Mouse (Mus musculus) natural killer cell, adult 2 months (primary cell): ENCODE results near the gene Clmn.

ENCODE experiments used
- DNase-seq, 2 experiments: peaks; one replicate each; pipeline ENCODE4 v3.0.0; 2022; ENCODE audit warnings: low spot score in 2 of 2

The Clmn gene

DNA sequence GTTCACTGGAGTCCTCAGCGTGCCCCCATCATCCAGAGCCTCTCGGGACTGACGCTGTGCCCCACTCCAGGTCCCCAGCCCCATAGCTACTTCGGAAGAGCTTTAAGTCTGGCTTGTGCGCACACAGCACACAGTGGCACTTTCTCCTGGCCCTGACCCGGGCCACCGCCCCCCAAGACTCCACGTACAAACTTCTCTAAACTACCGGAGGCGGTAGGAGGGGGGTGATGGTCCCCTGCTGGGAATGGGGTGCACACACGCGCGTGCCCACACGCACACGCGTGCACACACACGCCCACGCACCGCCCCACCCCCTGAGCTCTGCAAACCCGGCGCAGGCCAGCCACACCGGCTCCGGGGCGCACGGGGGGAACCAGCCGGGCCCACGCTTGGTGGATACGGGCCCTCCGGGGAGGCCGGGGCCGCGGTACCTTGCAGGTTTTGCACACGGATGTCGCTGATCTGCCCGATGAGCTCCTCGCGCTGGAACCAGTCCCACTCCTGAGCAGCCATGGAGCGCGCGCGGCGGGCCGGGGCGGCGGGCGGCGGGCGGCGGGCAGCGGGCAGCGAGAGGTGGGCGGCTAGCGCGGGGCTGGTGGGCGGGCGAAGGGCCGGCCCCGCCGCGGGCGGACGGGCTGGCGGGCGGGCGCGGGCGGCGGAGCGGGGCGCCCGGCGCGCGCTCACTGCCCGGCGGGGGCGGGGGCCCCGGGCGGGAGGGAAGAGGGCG, at the start of gene Clmn:
Gene Clmn, minus strand, starts transcription at position 638 of the 727 bp plus-strand sequence.
- DNase-seq: no peak

DNA sequence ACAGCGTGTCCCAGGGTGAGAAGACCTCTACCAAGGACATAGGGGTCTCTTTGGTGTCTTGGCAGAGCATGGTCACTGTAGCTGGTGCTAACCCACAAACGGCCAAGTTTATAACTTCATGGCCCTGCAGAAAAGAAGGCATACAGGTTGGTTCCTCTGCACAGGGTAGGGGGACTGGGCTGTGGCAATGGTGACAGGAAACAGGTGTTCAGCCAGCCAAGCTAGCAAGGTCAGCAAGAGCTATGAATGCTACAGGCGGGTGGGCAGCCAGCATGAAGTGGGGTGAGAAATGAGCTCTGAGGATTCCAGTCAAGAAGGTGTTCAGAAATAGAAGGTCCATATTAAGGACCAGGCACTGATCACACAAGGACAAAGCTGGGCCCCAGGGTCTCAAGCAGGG, 48.1 kb upstream of the Clmn start:
- DNase-seq: no peak

DNA sequence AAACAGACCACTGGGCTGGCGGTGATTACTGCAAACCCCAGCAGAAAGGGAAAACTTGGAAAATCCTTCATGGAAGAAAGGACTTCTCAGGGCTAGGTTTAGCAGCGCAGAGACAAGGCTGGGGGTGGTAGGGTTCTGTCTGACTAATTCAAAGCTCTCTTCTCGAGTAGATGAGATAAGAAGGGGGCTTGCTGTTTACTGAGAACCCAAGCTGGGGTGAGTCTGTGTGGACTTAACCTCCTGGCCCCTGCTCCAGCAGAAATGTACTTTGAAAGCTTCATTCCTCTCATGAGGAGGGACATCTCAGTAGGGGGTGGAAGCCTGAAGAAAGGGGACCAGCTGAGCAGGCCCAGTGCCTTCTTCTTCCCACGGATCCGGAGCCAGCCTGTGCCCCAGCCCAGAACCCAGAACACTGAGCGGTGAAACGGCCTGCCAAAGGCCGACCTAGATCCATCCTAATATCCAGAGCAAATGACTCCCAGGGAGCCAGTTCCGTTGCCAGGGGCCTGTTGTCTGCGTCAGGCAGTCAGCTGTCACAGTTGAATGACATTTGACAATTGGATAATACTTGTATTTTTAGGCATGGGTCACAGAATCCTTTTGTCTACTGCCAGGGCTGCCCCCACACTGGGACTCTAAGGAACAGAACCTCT, 47.5 kb upstream of the Clmn start:
- DNase-seq: no peak

DNA sequence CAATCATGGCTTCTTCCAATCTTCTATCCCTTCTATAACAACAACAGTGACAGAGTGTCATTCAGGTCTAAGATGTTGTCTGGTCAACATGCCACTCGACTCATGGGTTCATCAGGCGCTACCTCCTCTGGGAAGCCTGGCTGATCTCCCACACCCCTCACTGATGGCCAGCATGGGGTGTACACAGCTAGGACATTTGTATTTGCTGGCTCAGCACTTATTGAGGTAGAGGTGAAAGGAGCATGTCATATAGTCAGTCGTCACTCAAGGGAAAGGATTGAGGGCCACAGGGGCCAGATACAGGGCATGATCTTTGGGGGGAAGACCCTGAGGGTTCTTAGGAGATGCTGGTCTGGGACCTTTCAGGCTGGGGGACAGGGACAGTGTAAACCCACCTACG, 44.9 kb upstream of the Clmn start:
- no peak for DNase-seq

DNA sequence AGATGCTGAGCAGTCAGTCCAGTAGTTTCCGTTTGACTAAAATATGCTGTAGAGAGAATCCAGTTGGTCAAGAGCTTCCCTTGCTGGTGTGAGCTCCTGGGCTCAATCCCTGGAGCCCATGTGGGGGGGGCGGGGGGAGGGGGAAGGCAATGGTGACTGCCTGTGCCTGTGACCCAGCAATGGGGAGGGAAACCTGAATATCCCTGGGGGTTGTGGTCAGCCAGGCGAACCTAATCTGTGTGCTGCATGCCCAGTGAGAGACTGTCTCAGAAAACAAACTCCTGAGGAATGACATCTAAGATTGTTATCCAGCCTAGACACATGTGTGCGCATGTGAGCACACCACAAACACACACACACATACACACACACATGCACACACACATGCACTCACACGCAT, 44.1 kb upstream of the Clmn start:
- no peak for DNase-seq

GRCm38 (mm10) chr12:104908024-104908781, 43.3 kb upstream of the Clmn start:
- no peak for DNase-seq

GRCm38 (mm10) chr12:104907133-104907532, 42.3 kb upstream of the Clmn start:
- DNase-seq: peak in 1 of 2 experiments; percentile 24

DNA sequence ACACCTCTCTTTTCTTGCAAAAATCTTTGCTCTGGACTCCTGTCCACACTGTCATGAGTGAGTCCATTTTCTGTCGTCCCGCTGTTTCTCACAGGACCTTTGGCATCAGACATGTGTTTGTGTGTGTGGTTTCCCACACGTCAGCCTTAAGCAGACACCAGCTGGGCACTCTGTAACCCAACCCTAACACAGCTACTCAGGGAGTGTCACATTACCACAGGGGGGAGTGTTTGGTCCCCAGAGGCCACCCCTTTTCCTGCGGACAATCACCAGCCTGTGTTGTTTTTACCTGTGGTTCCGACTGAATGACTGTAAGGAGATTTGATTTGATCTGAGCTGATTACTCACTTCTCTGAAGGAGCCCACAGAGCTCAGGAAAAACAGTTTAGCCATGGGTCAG, 39.3 kb upstream of the Clmn start:
- DNase-seq: peak; percentile 29

DNA sequence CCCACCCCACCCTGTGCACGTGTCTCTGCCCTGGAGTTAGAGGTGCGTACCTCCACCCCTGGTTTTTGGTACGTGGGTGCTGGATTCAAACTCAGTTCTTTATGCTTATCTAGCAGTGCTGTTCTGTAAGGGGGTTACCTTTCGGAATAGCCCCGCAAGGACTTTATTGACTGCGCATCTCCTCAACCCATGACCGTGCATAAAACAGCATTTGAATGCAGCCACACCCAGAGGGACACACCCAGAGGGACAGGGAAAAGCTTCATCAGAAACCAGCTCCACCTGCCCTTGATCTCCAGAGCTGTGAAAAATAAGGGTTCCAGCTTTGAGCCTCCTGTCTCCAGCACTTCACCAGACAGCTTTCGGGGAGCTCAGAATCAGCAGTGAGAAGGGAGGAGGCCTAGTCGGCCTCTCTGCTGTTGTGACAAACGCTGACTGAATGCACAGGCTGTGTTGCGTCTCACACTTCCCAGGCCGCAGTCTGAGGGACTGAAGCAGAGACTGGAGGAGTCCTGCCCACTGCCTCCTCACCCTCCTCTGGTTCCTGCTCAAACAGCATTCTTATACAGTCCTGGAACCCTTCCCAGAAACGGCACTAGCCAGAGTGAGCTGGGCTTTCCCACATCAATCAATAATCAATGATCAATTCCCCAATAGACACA, 37.6 kb upstream of the Clmn start:
- no peak for DNase-seq

GRCm38 (mm10) chr12:104901320-104901719, 36.4 kb upstream of the Clmn start:
- DNase-seq: no peak

DNA sequence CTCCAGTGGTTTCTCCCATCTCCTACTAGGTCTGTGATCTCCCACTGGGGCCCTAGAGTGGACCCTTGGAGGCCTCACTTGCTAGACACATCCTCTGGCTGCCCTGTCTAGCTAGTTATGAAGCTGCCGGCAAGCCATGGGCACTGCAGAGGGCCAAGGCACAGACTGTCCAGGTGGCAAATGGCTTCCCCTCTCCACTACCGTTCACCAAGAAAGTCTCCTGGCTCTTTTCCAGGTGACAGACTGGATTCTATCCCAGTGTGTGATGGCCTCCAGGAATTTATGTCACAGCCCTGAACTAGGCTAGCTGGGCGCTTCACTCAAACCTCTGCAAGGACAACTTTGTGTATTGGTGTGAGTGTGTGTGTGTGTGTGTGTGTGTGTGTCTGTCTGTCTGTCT, 35.0 kb upstream of the Clmn start:
- no peak for DNase-seq

GRCm38 (mm10) chr12:104899161-104899560, 34.3 kb upstream of the Clmn start:
- DNase-seq: no peak

DNA sequence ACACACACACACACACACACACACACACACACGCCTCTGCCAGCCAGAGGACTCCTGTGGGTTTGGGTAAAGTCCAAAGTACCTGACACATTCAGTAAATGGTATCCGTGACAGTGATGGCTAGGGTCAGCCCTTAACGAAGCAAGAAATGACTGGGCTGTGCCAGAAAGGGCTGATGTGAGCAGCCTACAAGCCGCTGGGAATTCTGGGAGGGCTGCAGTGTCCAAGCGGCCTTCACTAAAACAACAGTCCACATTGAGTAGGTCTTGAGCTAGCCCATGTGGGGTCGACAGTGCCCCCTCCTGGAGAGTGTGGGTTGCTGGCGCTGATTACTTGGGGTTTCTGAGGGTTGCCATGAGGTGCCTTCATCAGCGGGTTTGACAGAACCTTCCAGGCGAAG, 33.8 kb upstream of the Clmn start:
- no peak for DNase-seq

DNA sequence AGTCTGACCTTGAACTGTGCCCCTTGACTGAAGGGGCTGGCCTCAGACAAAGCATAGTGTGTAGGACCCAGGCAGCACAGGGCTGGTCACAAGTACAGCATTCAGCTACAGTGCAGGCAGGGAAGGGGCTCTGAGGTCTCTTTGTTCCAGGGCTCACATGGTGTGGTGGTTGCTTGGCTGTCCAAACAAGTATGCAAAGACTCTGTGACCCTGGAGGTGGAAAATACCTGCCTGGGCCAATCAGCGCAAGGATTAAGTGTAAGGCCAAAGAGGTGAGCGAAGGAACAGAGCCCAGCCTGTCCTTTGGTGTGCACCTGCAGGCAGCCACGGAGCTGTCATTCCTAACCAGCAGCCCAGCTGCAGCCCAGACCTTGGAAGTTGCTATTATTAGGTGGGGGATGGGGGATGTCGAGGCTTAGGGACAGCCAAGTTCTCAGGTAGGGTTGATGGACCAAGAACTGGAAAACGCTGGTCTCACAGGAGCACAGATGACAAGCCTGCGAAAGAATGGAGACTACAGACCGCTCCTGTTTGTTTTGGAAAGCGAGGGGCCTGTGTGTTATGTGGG, 32.3 kb upstream of the Clmn start:
- no peak for DNase-seq

GRCm38 (mm10) chr12:104896640-104897039, 31.8 kb upstream of the Clmn start:
- no peak for DNase-seq

GRCm38 (mm10) chr12:104892245-104892644, 27.4 kb upstream of the Clmn start:
- DNase-seq: no peak

DNA sequence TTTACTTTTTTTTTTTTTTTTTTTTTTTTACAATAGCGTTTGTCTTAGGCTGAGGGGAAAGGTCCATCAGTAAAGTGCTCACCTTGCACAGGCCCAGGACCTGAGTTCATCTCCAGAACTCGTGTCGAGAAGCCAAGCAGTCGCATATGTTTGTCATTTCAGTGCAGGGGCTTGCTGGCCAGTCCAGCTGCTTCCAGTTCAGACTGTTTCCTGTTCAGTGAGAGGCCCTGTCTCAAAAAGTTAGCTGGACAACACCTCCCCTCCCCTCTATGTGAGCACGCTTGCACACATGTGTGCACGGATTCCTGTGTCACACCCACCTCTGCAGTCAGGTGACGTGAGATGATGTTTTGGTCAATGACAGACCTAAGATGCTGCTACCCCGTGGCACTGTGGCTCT, 25.2 kb upstream of the Clmn start:
- DNase-seq: no peak

GRCm38 (mm10) chr12:104886104-104886503, 21.2 kb upstream of the Clmn start:
- no peak for DNase-seq

DNA sequence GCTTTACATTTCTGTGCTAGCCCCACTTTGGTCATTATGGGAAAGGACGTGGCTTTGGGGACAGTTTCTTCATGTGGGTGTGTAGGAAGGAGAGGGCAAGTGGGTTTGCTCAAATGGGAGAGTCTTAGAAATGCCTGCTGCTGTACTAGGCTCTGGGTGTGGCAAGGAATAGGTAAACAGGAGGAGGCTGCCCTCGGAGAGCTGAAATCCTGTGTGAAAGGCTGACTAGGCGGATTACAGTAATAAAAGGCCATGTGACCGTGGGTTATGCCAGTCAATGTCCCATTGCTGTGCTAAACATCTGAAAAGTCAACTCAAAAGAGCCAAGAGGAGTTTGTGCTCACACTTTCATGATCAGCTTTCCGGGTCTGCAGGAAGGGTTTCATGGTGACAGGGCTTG, 17.7 kb upstream of the Clmn start:
- DNase-seq: no peak

- no peak for DNase-seq
These were observed 17.2 kb upstream of the Clmn start for GRCm38 (mm10) chr12:104882061-104882460.

GRCm38 (mm10) chr12:104881518-104882060, 16.7 kb upstream of the Clmn start:
- DNase-seq: no peak

DNA sequence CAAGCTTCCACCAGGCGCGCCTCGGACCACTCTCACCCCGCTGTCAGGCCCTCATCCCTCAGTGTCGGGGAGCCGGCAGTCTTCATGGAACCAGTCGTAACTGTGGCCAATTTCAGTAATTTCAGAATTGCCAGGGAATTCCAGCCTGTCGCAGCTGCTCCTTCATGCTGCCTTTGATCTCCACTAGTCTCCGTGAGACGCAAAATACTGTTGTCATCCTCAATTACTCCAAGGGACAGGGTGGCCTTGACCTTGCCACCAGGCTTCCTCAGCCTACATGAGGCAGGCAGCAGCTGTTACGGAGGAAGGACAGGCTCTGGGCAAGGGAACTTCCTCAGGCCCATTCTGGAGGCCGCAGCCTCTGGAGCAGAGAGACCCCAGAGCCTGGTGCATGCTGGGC, 15.5 kb upstream of the Clmn start:
- no peak for DNase-seq
